Mouse (Mus musculus): ENCODE measurements at regions not wholly inside any gene's neighbourhood (a gene's known extent, or its start where the extent isn't known, plus 50 kb on each side); places are given as distances from the start of the nearest gene placed in this dataset.

- TF ChIP-seq POLR2A (IDR thresholded peaks at IDR 0.05; ENCODE audit: extremely low read depth, insufficient read depth, low read length) (no peak), CTCF (IDR thresholded peaks at IDR 0.05; ENCODE audit: low read depth, low read length) (no peak)
- DNase-seq (ENCODE audit: extremely low read depth, low read depth, low spot score) = no peak
- no peak overlapping the region for H3K27ac ChIP-seq (replicated peaks; ENCODE audit: insufficient read depth, low read depth, low read length)
- 93% methylated on average over 3 of the region's 3 CpGs for WGBS
- no peaks in the 10 kb centered on the region for H3K27me3 ChIP-seq (ENCODE audit: control insufficient read depth, insufficient read depth, low read length)
- H3K79me2 ChIP-seq (ENCODE audit: control insufficient read depth, insufficient read depth, low read length) = no peaks in the 10 kb centered on the region
- no peak overlapping the region for H3K4me3 ChIP-seq (ENCODE audit: insufficient read depth, low read depth, low read length)
- H3K9ac ChIP-seq (ENCODE audit: low read depth, low read length) = no peak overlapping the region
- no peaks in the 10 kb centered on the region for H3K4me1 ChIP-seq (ENCODE audit: control insufficient read depth, insufficient read depth, low read length)
- no peaks in the 10 kb centered on the region for H3K36me3 ChIP-seq (ENCODE audit: control insufficient read depth, insufficient read depth, low read length)
These were observed 230.6 kb upstream of the F930015N05Rik start for GRCm38 (mm10) chr11:64667010-64667409.

DNA sequence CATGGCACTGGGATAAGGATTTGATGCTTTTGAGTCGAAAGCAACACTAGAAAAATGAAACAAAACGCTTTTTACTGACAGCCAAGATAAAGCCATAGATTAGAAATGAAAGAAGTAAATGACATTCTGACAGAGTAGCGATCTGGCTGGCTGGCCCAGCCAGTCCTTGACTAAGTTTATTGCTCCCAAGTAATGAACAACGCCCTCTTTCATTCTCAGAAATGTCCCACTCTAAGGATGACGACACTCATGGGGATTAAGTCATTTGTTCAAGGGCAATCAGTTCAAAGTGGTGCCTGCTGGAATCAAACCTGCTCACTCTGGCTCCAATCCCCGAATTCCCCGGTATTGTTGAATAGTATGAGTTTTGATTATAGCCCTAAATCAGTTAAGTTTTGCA lies 231.1 kb upstream of the F930015N05Rik start:
- no peak for TF ChIP-seq POLR2A (IDR thresholded peaks at IDR 0.05; ENCODE audit: extremely low read depth, insufficient read depth, low read length)
- TF ChIP-seq CTCF (IDR thresholded peaks at IDR 0.05; ENCODE audit: low read depth, low read length) = no peak
- no peak overlapping the region for H3K9ac ChIP-seq (ENCODE audit: low read depth, low read length)
- H3K27ac ChIP-seq (replicated peaks; ENCODE audit: insufficient read depth, low read depth, low read length) = no peak overlapping the region
- DNase-seq (ENCODE audit: extremely low read depth, low read depth, low spot score) = no peak
- no peaks in the 10 kb centered on the region for H3K4me1 ChIP-seq (ENCODE audit: control insufficient read depth, insufficient read depth, low read length)
- H3K27me3 ChIP-seq (ENCODE audit: control insufficient read depth, insufficient read depth, low read length) = no peaks in the 10 kb centered on the region
- H3K79me2 ChIP-seq (ENCODE audit: control insufficient read depth, insufficient read depth, low read length) = no peaks in the 10 kb centered on the region
- 85% methylated on average over 7 of the region's 7 CpGs for WGBS
- no peaks in the 10 kb centered on the region for H3K36me3 ChIP-seq (ENCODE audit: control insufficient read depth, insufficient read depth, low read length)
- H3K4me3 ChIP-seq (ENCODE audit: insufficient read depth, low read depth, low read length) = no peak overlapping the region

DNA sequence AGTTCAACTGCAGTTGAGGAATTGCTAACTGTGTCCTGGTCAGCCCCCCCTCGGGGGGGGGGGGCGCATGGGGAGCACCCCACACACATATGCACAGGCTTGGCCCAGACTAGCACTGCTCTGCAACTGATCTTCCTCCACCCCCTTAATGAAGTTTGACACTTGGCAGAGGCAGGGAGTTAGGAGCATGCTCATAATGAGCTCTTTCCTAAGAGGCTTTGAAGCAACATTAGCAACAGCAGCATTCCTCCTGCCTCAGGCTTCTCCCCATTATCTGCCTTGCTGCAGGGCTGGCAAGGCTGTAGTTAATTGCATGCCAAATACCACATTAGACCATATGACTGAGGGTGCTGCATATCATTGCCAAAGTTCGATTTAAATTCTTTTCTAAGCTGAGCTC lies 235.4 kb upstream of the F930015N05Rik start:
- Histone ChIP-seq H3K27ac (replicated peaks; ENCODE audit: insufficient read depth, low read depth, low read length) (no peak overlapping the region), H3K27me3 (ENCODE audit: control insufficient read depth, insufficient read depth, low read length) (no peaks in the 10 kb centered on the region), H3K4me1 (ENCODE audit: control insufficient read depth, insufficient read depth, low read length) (no peaks in the 10 kb centered on the region), H3K36me3 (ENCODE audit: control insufficient read depth, insufficient read depth, low read length) (no peaks in the 10 kb centered on the region), H3K4me3 (ENCODE audit: insufficient read depth, low read depth, low read length) (no peak overlapping the region), H3K79me2 (ENCODE audit: control insufficient read depth, insufficient read depth, low read length) (no peaks in the 10 kb centered on the region), H3K9ac (ENCODE audit: low read depth, low read length) (no peak overlapping the region)
- no peak for TF ChIP-seq CTCF (IDR thresholded peaks at IDR 0.05; ENCODE audit: low read depth, low read length)
- TF ChIP-seq POLR2A (IDR thresholded peaks at IDR 0.05; ENCODE audit: extremely low read depth, insufficient read depth, low read length) = no peak
- DNase-seq (ENCODE audit: extremely low read depth, low read depth, low spot score) = no peak
- 47% methylated on average over 3 of the region's 3 CpGs for WGBS

DNA sequence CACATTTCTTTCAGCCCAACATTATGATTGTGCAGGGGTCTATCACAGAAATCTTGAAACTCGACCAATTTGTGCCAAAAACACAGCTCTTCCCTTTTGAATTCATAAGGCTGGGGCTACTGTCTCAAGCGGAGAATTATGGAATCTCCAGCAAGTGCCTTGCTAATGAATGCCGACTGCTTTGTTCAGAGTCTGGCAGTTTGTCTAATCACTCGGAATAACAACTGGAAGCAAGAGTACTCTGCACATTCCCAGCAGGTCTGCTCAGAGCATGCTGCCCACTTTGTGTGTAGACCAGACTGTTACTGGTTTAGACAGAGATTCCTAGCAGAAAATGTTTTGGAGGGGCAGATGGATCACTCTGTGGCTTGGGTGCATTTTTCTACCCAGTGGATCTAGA lies 237.1 kb upstream of the F930015N05Rik start:
- Histone ChIP-seq H3K27ac (replicated peaks; ENCODE audit: insufficient read depth, low read depth, low read length) (no peak overlapping the region), H3K4me1 (ENCODE audit: control insufficient read depth, insufficient read depth, low read length) (no peaks in the 10 kb centered on the region), H3K36me3 (ENCODE audit: control insufficient read depth, insufficient read depth, low read length) (no peaks in the 10 kb centered on the region), H3K9ac (ENCODE audit: low read depth, low read length) (no peak overlapping the region), H3K79me2 (ENCODE audit: control insufficient read depth, insufficient read depth, low read length) (no peaks in the 10 kb centered on the region), H3K27me3 (ENCODE audit: control insufficient read depth, insufficient read depth, low read length) (no peaks in the 10 kb centered on the region), H3K4me3 (ENCODE audit: insufficient read depth, low read depth, low read length) (no peak overlapping the region)
- TF ChIP-seq POLR2A (IDR thresholded peaks at IDR 0.05; ENCODE audit: extremely low read depth, insufficient read depth, low read length) (no peak), CTCF (IDR thresholded peaks at IDR 0.05; ENCODE audit: low read depth, low read length) (no peak)
- DNase-seq (ENCODE audit: extremely low read depth, low read depth, low spot score) = no peak
- WGBS = 81% methylated on average over 4 of the region's 4 CpGs

DNA sequence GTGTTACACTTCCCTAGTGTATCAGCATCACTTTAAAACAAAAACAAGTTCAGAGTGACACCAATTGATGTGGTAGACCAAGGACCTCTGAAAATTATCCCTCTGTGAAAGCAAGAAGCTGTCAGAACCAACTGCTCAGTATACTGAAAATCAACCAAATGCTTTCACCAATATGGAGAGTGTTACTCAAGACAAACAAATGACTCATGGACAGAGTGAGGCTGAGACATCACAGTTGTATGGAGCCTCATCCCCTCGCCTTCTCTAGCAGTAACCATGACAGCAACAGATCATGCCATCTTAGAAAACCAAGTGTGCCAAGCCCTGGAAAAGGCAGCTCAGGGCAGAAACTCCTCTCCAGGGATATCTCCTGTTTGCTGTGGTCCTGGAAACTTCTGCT lies 267.3 kb upstream of the F930015N05Rik start:
- TF ChIP-seq CTCF (IDR thresholded peaks at IDR 0.05; ENCODE audit: low read depth, low read length) = no peak
- no peak for TF ChIP-seq POLR2A (IDR thresholded peaks at IDR 0.05; ENCODE audit: extremely low read depth, insufficient read depth, low read length)
- Histone ChIP-seq H3K4me1 (ENCODE audit: control insufficient read depth, insufficient read depth, low read length) (no peaks in the 10 kb centered on the region), H3K4me3 (ENCODE audit: insufficient read depth, low read depth, low read length) (no peak overlapping the region), H3K27ac (replicated peaks; ENCODE audit: insufficient read depth, low read depth, low read length) (no peak overlapping the region), H3K36me3 (ENCODE audit: control insufficient read depth, insufficient read depth, low read length) (no peaks in the 10 kb centered on the region), H3K79me2 (ENCODE audit: control insufficient read depth, insufficient read depth, low read length) (no peaks in the 10 kb centered on the region), H3K27me3 (ENCODE audit: control insufficient read depth, insufficient read depth, low read length) (no peaks in the 10 kb centered on the region), H3K9ac (ENCODE audit: low read depth, low read length) (no peak overlapping the region)
- 86% methylated on average over 1 of the region's 1 CpGs for WGBS
- no peak for DNase-seq (ENCODE audit: extremely low read depth, low read depth, low spot score)

- TF ChIP-seq CTCF (IDR thresholded peaks at IDR 0.05; ENCODE audit: low read depth, low read length) (no peak), POLR2A (IDR thresholded peaks at IDR 0.05; ENCODE audit: extremely low read depth, insufficient read depth, low read length) (no peak)
- H3K27ac ChIP-seq (replicated peaks; ENCODE audit: insufficient read depth, low read depth, low read length) = no peak overlapping the region
- no peak overlapping the region for H3K4me3 ChIP-seq (ENCODE audit: insufficient read depth, low read depth, low read length)
- no peaks in the 10 kb centered on the region for H3K79me2 ChIP-seq (ENCODE audit: control insufficient read depth, insufficient read depth, low read length)
- peaks cover 2% of the 10 kb centered on the region; the same call in 1 of the 2 replicates for H3K27me3 ChIP-seq (ENCODE audit: control insufficient read depth, insufficient read depth, low read length)
- H3K4me1 ChIP-seq (ENCODE audit: control insufficient read depth, insufficient read depth, low read length) = no peaks in the 10 kb centered on the region
- WGBS = 84% methylated on average over 2 of the region's 2 CpGs
- no peaks in the 10 kb centered on the region for H3K36me3 ChIP-seq (ENCODE audit: control insufficient read depth, insufficient read depth, low read length)
- no peak for DNase-seq (ENCODE audit: extremely low read depth, low read depth, low spot score)
- H3K9ac ChIP-seq (ENCODE audit: low read depth, low read length) = no peak overlapping the region
These were observed 267.0 kb upstream of the Elac2 start for GRCm38 (mm10) chr11:64711801-64712200.
